Mouse (Mus musculus) left cerebral cortex, postnatal 4 days (tissue): ENCODE data around the gene Zwilch. TPM values are rescaled to one million over a fixed set of nuclear protein-coding genes. Genes with fewer than 3 reads are reported as not detected.
A peak's percentile ranks its signal among the peaks of the same experiment; 100 is the strongest.

ENCODE experiments used
- DNase-seq: peaks from one replicate; pipeline ENCODE4 v3.0.0-alpha.2; 2022
- intact Hi-C: fragments of 180-260 bp; cut with DNase I; formaldehyde crosslinking; loops from one replicate; pipeline ENCODE4 v1.15.1; 2025
- total RNA-seq, 2 experiments: library from RNA; stranded (reverse); gene quantifications; 2 replicates each; pipeline ENCODE4 v1.2.3; 2021

Gene Zwilch
- total RNA-seq, 2 experiments from 2014 or later = 7.9 to 8.0 TPM

GRCm38 (mm10) chr9:64116876-64117275 is 56.0 kb downstream of the Zwilch start, which contains the start of gene Lctl:
Lctl (plus strand) TSS chr9:64117147.
- intact Hi-C loops = no loop called here
- peak; percentile 22 for DNase-seq

GRCm38 (mm10) chr9:64115756-64116155 is 57.1 kb downstream of the Zwilch start:
- intact Hi-C loops = no loop called here
- DNase-seq = no peak

DNA sequence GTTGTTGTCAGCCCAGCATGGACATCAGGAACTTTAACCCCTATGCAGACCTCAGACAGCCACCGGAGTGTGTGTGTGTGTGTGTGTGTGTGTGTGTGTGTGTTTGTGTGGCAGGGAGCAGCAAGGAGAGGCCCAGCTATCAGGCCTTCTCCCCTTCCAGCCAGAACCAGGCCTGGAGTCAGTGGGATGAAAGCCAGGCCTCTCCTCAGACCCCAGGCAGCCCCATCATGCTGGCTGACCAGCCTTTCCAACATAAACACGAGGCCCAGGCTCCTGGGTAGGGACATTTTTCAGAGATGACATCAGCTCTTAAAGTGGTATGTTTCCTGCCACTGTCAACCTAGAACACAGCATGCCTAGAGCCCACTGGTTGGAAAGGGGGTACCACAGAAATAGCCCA is 58.3 kb downstream of the Zwilch start:
- intact Hi-C loops = no loop called here
- DNase-seq = no peak

- intact Hi-C loops = no loop called here
- DNase-seq = no peak
These were observed 62.4 kb downstream of the Zwilch start for GRCm38 (mm10) chr9:64110502-64110901.

GRCm38 (mm10) chr9:64105301-64105700 is 67.6 kb downstream of the Zwilch start:
- no peak for DNase-seq
- intact Hi-C loops = no loop called here

- peak; percentile 68 for DNase-seq
- intact Hi-C loops = no loop called here
These were observed 72.5 kb downstream of the Zwilch start for GRCm38 (mm10) chr9:64100442-64100841.

- intact Hi-C loops = no loop called here
- DNase-seq = no peak
These were observed 74.6 kb downstream of the Zwilch start for GRCm38 (mm10) chr9:64098282-64098681.

- intact Hi-C loops = no loop called here
- no peak for DNase-seq
These were observed 78.8 kb downstream of the Zwilch start for GRCm38 (mm10) chr9:64094083-64094482.

- intact Hi-C loops = loop anchor here (2.0 to 5.0 kb wide), 3 partner anchors 64 to 172 kb away; no protein-coding TSS in a partner anchor
- DNase-seq = peak; percentile 58
These were observed 83.9 kb downstream of the Zwilch start for GRCm38 (mm10) chr9:64089004-64089403.

DNA sequence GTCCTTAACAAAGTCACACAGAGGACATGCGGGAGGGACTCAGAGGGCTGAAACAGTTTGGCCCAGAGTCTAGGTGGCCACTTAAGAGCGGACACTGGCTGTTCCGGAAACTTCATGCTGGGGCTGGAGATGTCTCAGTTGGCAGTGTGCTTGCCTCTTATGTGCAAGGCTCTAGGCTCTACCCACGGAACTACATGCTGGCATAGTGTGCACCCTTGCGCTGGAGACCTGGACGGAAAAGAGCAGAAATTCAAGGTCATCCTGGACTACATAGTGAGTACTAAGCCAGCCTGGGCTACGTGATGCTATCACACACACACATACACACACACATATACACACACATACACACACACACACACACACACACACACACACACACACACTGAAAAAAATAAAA is 84.6 kb downstream of the Zwilch start:
- intact Hi-C loops = loop anchor here (2.0 to 5.0 kb wide), 3 partner anchors 64 to 171 kb away; no protein-coding TSS in a partner anchor
- DNase-seq = no peak

GRCm38 (mm10) chr9:64087461-64088235 is 85.3 kb downstream of the Zwilch start:
- DNase-seq = peak; percentile 55
- intact Hi-C loops = loop anchor here (2.0 to 5.0 kb wide), 3 partner anchors 63 to 170 kb away; no protein-coding TSS in a partner anchor

Other genes with a start within 250 kb of the Zwilch start
- 1 to 10 TPM; 2.0 to 2.3 TPM for gene Smad6, start 151.0 kb downstream of the Zwilch start, total RNA-seq
- gene Lctl, start 56.0 kb downstream of the Zwilch start, total RNA-seq = not detected
- 100 to 1,000 TPM; 735 to 744 TPM for gene Rpl4, start 271 bp upstream of the Zwilch start, total RNA-seq
- gene Snapc5, start 6.2 kb upstream of the Zwilch start, total RNA-seq = 10 to 100 TPM; 18.3 to 18.8 TPM
- gene Uchl4, start 62.1 kb upstream of the Zwilch start, total RNA-seq = 1 to 10 TPM; 7.1 to 7.3 TPM
- gene Map2k1, start 80.5 kb upstream of the Zwilch start, total RNA-seq = 10 to 100 TPM; 65.3 to 70.6 TPM
- 10 to 100 TPM; 25.1 to 25.2 TPM for gene Tipin, start 108.5 kb upstream of the Zwilch start, total RNA-seq
- 10 to 100 TPM; 29.0 to 29.5 TPM for gene Dis3l, start 168.2 kb upstream of the Zwilch start, total RNA-seq
- 1 to 10 TPM; 3.3 to 5.2 TPM for gene Megf11, start 212.5 kb upstream of the Zwilch start, total RNA-seq